Mouse (Mus musculus): ENCODE measurements at regions not wholly inside any gene's neighbourhood (a gene's known extent, or its start where the extent isn't known, plus 50 kb on each side); places are given as distances from the start of the nearest gene placed in this dataset.
A peak's percentile ranks its signal among the peaks of the same experiment; 100 is the strongest.
"Not testable (repeated sequence)": the region's sequence is repeated elsewhere in the genome, so short reads cannot be mapped to it uniquely, and the experiment has no call there.

DNA sequence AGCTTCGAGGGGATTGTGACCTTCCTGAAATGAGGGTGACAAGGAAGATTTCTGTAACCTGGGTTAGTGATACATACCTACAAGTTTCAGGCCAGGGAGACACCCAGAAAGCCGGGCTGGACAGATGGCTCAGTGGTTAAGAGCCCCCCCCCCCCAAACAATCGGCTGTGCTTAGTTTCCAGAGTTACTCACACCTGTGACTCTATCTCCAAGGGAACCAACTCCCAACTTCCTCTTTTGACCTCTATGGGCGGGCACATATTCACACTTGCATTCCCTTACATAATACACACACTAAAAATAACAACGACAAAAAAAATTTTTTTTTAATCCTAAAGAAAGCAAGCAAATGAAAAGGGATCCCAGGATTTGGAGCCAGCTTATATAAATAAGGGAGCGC lies 283.0 kb upstream of the Arglu1 start:
- Histone ChIP-seq H3K36me3 (no peaks in the 10 kb centered on the region), H3K9me3 (no peaks in the 10 kb centered on the region), H3K4me1 (replicated peaks) (no peaks in the 10 kb centered on the region), H3K4me3 (replicated peaks) (no peak overlapping the region), H3K27ac (no peak overlapping the region), H3K27me3 (no peaks in the 10 kb centered on the region), H3K9ac (replicated peaks) (no peak overlapping the region), H3K4me2 (no peak overlapping the region)
- 69% methylated on average over 6 of the region's 6 CpGs for WGBS
- no peak for ATAC-seq (ENCODE audit: insufficient number of reproducible peaks, insufficient read depth, low FRiP score, low TSS enrichment, low read depth)

DNA sequence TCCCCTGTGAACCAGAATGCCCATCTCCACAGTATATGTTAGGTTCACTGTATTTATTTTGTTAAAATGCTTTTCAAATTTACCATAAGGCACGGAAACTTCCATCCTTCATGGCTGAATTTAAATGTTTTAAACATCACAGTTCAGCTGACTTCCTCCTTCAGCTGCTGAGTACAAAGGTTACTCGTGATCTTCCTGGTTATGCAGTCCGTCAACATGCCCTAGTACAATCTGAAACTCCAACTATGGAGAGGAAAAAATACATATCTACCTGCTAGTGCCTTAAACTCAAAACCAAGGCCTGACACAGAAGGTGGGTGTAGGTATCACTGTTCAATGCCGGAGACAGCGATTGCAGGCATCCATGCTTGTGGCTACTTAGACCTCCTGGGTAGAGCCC lies 280.5 kb upstream of the Arglu1 start:
- 89% methylated on average over 5 of the region's 5 CpGs for WGBS
- ATAC-seq (ENCODE audit: insufficient number of reproducible peaks, insufficient read depth, low FRiP score, low TSS enrichment, low read depth): no peak
- H3K9ac ChIP-seq (replicated peaks): no peak overlapping the region
- no peak overlapping the region for H3K4me3 ChIP-seq (replicated peaks)
- H3K27me3 ChIP-seq: no peaks in the 10 kb centered on the region
- H3K36me3 ChIP-seq: no peaks in the 10 kb centered on the region
- no peak overlapping the region for H3K27ac ChIP-seq
- peaks cover 4% of the 10 kb centered on the region for H3K4me1 ChIP-seq (replicated peaks)
- no peaks in the 10 kb centered on the region for H3K9me3 ChIP-seq
- no peak overlapping the region for H3K4me2 ChIP-seq

DNA sequence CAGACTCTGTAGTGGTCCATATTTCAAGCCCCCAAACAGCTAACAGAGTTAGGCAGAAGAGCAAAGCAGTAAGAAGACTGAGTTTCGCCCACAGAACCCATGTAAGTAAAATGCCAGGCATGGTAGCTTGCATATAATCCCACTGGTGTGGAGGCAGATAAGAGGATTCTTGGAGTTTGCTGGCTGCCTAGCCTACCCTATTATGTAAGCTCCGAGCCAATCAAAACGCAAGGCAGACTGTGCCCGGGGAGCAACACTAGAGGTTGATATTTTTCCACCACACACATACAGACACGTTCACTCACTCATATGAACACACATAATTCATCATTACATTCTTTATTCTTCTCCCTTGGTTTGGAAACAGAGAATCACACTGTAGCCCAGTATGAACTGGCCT lies 280.0 kb upstream of the Arglu1 start:
- peaks cover 4% of the 10 kb centered on the region for H3K4me1 ChIP-seq (replicated peaks)
- no peaks in the 10 kb centered on the region for H3K9me3 ChIP-seq
- 93% methylated on average over 5 of the region's 5 CpGs for WGBS
- H3K36me3 ChIP-seq: no peaks in the 10 kb centered on the region
- no peak overlapping the region for H3K27ac ChIP-seq
- H3K4me2 ChIP-seq: no peak overlapping the region
- no peaks in the 10 kb centered on the region for H3K27me3 ChIP-seq
- H3K4me3 ChIP-seq (replicated peaks): no peak overlapping the region
- no peak for ATAC-seq (ENCODE audit: insufficient number of reproducible peaks, insufficient read depth, low FRiP score, low TSS enrichment, low read depth)
- no peak overlapping the region for H3K9ac ChIP-seq (replicated peaks)

DNA sequence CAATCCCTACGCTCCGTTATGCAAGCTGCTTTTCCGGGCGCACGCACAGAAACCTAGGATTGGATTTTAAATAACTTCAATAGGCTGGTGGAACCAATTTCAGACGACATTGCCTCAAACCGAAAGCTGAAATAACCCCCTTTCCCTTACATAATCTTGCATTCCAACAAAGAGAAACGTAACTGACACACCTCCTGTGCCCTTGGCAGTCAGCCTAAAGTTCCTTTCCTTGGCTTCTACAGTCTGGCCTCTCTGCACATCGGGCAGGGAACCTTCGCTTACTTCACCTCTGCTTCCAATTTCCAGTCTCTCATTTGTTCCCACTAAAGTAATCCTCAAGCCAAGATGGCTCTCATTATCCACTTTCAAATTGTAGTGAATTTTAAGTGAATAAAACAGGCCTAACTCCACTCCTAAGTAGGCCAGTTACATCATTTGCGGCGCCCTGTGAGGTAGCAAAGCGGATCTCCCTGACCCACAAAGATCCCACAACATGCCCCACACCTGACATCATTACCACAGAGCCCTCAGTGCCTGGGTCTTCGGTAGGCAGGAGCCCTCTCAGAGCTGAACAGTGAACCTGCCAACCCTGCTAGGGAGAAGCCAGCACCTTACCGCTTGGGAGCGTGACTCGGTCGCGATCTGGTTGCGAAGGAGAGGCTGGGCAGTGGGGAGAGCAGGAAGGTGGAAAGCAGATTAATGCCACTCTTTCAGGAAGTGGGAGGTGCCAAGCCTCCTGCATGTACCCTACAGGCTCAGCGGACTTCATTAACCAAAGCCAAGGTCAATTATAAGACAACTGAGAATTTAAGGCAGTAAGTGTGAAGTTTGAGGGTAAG lies 279.0 kb upstream of the Arglu1 start:
- WGBS: 75% methylated on average over 21 of the region's 21 CpGs
- Histone ChIP-seq H3K4me2 (no peak overlapping the region), H3K9ac (replicated peaks) (no peak overlapping the region), H3K4me1 (replicated peaks) (peaks cover 4% of the 10 kb centered on the region), H3K4me3 (replicated peaks) (no peak overlapping the region), H3K36me3 (no peaks in the 10 kb centered on the region), H3K27ac (peak overlapping the region; percentile 62; the same call in 1 of the 2 replicates), H3K27me3 (no peaks in the 10 kb centered on the region), H3K9me3 (no peaks in the 10 kb centered on the region)
- ATAC-seq (ENCODE audit: insufficient number of reproducible peaks, insufficient read depth, low FRiP score, low TSS enrichment, low read depth): peak; percentile 52; the same call in 1 of the 2 replicates

DNA sequence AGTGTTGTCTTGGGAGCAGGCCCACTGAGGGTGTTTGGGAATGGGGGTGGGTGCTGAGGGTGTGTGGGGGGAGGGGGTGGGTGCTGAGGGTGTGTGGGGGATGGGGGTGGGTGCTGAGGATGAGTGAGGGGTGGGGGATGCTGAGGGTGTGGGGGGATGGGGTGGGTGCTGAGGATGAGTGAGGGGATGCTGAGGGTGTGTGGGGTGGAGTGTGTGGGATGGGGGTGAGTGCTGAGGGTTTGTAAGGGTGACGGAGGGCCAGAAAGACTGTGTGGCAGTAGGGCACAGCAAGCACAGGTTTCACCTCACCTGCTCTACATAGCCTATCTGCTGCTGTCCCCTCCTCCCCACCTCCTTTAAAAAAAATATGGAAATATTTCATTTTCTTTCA lies 276.3 kb upstream of the Arglu1 start:
- WGBS: 100% methylated on average over 1 of the region's 1 CpGs
- no peaks in the 10 kb centered on the region for H3K9me3 ChIP-seq
- no peak overlapping the region for H3K27ac ChIP-seq
- H3K4me1 ChIP-seq (replicated peaks): peaks cover 4% of the 10 kb centered on the region
- no peak overlapping the region for H3K9ac ChIP-seq (replicated peaks)
- ATAC-seq (ENCODE audit: insufficient number of reproducible peaks, insufficient read depth, low FRiP score, low TSS enrichment, low read depth): no peak
- no peaks in the 10 kb centered on the region for H3K36me3 ChIP-seq
- H3K4me3 ChIP-seq (replicated peaks): no peak overlapping the region
- H3K27me3 ChIP-seq: no peaks in the 10 kb centered on the region
- H3K4me2 ChIP-seq: no peak overlapping the region

DNA sequence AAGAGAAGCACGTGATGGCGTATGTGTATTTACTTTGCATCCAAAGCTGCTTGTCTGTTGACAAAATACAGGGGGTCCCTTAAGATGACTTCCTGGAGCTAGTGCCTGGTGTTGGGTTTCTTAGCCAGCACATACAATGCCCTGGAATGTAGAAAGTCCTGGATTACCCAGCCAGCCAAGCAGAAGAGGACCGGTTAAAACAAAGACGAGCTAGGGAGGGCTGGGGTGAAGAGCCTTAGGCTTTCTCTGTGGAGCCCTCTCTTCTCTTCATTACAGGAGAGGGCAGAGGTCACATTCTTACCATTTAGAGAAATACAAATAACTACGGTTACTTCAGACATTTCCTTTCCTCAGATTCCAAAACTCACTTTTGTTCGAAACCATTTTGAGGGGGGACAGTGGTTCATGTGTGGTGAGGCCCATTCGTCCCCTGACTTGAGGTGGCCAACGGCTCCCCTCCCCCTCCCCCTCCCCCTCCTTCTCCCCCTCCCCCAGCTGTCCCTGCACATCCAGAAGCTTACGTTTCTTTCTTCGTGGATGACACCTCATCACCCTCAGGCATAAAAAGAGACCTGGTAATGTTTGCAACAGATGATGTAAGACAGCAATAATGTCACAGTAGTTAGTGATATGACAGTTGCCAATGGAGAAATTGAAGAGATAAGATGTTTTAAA lies 275.8 kb upstream of the Arglu1 start:
- Histone ChIP-seq H3K27ac (no peak overlapping the region), H3K9ac (replicated peaks) (no peak overlapping the region), H3K4me3 (replicated peaks) (no peak overlapping the region), H3K4me2 (no peak overlapping the region), H3K27me3 (no peaks in the 10 kb centered on the region), H3K9me3 (no peaks in the 10 kb centered on the region), H3K36me3 (no peaks in the 10 kb centered on the region), H3K4me1 (replicated peaks) (peaks cover 4% of the 10 kb centered on the region)
- ATAC-seq (ENCODE audit: insufficient number of reproducible peaks, insufficient read depth, low FRiP score, low TSS enrichment, low read depth): no peak
- 47% methylated on average over 10 of the region's 10 CpGs for WGBS

DNA sequence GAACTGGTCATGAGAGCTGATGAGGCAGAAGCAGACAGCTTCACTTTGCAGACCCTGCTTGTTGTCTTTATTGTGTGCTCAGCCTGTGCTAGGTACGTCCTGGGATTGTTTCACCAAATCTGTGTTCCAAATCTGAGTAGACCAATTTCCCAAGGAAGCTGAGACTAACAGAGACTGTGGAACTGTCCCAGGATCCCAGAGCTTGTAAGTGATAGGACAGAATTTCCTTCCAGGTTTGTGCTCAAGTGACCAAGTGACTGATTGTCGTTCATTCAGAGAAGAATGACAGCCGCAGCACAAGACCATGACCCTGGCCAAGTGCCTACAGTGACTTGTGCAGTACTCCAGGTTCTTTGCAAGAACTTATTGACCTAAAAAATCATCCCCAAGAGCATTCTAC lies 269.9 kb upstream of the Arglu1 start:
- no peaks in the 10 kb centered on the region for H3K36me3 ChIP-seq
- H3K27ac ChIP-seq: no peak overlapping the region
- H3K4me2 ChIP-seq: no peak overlapping the region
- ATAC-seq (ENCODE audit: insufficient number of reproducible peaks, insufficient read depth, low FRiP score, low TSS enrichment, low read depth): no peak
- H3K9me3 ChIP-seq: no peaks in the 10 kb centered on the region
- H3K4me1 ChIP-seq (replicated peaks): no peaks in the 10 kb centered on the region
- H3K4me3 ChIP-seq (replicated peaks): no peak overlapping the region
- no peak overlapping the region for H3K9ac ChIP-seq (replicated peaks)
- 90% methylated on average over 3 of the region's 3 CpGs for WGBS
- H3K27me3 ChIP-seq: no peaks in the 10 kb centered on the region

DNA sequence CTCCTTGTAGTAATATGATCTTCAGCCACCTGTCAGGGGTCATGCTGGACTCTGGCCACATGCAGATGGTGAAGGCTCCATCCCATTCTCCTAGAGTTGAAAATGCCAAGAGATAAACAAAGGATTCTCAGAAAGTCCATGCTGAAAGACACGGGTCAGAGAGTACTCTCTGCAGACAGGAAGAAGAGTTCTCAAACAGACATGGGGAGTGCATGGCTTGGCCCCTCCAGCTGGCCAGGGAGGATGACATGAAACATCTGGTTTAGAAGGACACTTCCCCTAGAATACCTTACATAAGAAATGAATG lies 269.4 kb upstream of the Arglu1 start:
- Histone ChIP-seq H3K27me3 (no peaks in the 10 kb centered on the region), H3K4me1 (replicated peaks) (no peaks in the 10 kb centered on the region), H3K9ac (replicated peaks) (no peak overlapping the region), H3K4me2 (no peak overlapping the region), H3K27ac (no peak overlapping the region), H3K36me3 (no peaks in the 10 kb centered on the region), H3K4me3 (replicated peaks) (no peak overlapping the region), H3K9me3 (no peaks in the 10 kb centered on the region)
- 78% methylated on average over 1 of the region's 1 CpGs for WGBS
- ATAC-seq (ENCODE audit: insufficient number of reproducible peaks, insufficient read depth, low FRiP score, low TSS enrichment, low read depth): no peak

DNA sequence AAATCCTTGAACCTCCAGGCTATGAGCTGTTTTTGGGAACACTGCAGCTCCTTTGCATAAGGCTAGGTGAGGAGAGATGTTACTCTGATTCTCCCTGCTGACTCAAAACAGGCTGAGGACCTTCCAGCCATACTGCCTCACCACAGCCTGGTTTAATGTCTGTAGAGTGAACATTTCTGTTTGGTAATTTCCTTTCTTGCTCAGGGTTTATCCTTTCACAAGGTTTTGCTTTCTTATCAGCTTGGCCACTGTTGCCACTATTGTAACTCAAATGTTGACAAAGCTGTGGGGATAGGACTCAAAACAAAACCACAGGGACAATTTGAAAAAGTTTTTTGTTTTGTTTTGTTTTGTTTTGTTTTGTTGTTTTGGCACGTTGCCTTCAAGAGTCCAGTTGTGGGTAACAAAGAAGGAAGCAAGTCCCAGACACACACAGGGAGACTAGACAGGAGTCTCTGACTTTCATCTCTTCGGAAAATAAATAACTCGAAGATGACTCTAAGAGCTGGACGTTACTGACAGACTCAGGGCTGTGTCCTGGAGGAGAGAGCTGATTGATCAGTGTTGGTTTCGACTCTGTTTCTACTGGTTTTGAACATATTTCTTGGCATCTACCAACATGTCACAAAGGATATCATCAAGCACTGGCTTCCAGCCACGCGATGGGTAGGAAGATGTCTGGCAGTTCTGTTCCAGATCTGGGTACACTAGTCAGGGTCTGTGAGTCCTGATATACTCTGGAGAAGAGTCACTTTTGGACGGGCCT lies 268.9 kb upstream of the Arglu1 start:
- Histone ChIP-seq H3K27ac (no peak overlapping the region), H3K4me3 (replicated peaks) (no peak overlapping the region), H3K27me3 (no peaks in the 10 kb centered on the region), H3K4me2 (no peak overlapping the region), H3K4me1 (replicated peaks) (no peaks in the 10 kb centered on the region), H3K9ac (replicated peaks) (no peak overlapping the region), H3K36me3 (no peaks in the 10 kb centered on the region), H3K9me3 (no peaks in the 10 kb centered on the region)
- WGBS: 83% methylated on average over 8 of the region's 8 CpGs
- no peak for ATAC-seq (ENCODE audit: insufficient number of reproducible peaks, insufficient read depth, low FRiP score, low TSS enrichment, low read depth)

DNA sequence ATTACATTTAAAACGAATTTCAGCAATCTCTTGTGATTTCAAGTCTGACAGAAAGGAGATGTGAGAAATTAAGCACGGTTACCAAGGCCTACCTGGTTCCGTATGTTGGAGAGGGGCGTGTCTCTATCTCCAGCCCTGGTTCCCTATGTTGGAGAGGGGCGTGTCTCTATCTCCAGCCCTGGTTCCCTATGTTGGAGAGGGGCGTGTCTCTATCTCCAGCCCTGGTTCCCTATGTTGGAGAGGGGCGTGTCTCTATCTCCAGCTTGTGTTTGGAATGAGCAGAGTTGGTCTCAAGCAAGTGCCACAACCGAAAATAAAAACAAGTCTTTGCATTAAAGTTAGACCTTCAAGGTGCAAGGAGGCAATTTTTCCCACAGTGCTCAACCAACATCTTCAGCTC lies 267.8 kb upstream of the Arglu1 start:
- H3K27me3 ChIP-seq; H3K9me3 ChIP-seq; H3K27ac ChIP-seq; H3K4me1 ChIP-seq (replicated peaks); H3K9ac ChIP-seq (replicated peaks); H3K36me3 ChIP-seq; H3K4me3 ChIP-seq (replicated peaks); ATAC-seq (ENCODE audit: insufficient number of reproducible peaks, insufficient read depth, low FRiP score, low TSS enrichment, low read depth); H3K4me2 ChIP-seq: not testable (repeated sequence)
- 79% methylated on average over 8 of the region's 8 CpGs for WGBS

DNA sequence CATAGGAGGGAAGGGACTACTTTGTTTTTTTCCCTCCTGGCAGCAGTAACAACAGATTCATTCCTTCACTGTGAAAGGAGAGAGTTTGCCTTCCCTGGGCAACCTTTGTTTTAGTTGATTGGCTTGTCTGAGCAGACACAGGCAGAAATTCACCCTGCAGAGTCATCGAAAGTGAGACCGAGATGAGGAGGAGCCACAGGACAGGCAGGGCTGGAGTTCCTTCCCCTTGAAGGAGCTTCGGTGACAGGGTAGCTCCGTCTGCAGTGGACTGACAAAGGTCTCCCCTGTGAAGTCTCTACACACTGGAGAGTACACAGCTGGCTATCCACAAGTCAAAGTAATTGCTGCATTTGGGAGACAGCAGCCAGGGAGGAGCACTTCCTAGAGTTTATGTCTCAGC lies 261.9 kb upstream of the Arglu1 start:
- ATAC-seq (ENCODE audit: insufficient number of reproducible peaks, insufficient read depth, low FRiP score, low TSS enrichment, low read depth): no peak
- Histone ChIP-seq H3K9ac (replicated peaks) (no peak overlapping the region), H3K27ac (no peak overlapping the region), H3K4me2 (no peak overlapping the region), H3K36me3 (no peaks in the 10 kb centered on the region), H3K4me1 (replicated peaks) (peaks cover 16% of the 10 kb centered on the region), H3K4me3 (replicated peaks) (no peak overlapping the region), H3K9me3 (no peaks in the 10 kb centered on the region), H3K27me3 (no peaks in the 10 kb centered on the region)
- WGBS: 27% methylated on average over 4 of the region's 4 CpGs
